Mouse (Mus musculus) 416B (cell line): ENCODE data around the gene Cntn5.

Experiments
- DNase-seq: peaks from one replicate; pipeline ENCODE4 v3.0.0; 2011; ENCODE audit warnings: low read depth

Gene Cntn5

DNA sequence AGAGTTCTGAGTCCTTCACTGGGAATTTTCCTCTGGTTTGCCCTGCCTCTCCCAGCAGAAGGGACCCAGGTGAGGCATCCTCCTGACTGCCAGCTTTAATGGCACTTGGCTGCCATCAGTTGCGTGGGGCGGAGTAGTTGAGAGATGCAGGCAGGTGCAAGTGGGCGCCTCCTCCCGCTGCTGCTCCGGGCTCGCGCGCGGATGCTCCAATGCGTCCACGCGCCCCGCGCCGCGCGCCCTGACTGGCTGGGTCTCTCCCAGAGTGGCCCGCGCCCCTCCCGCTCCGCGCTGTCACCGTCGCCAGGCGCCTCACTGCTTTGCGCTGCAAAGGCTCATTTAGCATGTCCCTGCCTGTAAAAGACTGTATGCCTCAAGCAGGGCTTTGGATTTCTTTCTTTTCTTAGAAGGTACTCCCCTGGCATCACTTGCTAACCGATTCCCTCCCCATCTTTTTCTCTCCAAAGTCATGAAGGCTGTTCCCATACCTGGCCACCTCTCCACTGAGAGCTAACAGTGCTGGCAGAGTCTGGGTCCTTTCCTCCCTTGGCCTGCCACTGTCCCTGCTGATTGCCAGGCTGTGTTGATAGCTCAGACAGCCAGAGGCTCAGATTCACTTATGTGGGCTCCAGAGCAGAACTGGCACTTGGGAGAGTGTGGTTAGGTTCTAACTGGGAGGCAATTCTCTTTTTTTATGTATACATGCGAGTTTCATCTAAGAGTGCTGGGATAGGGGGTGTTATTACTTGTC lies at the start of gene Cntn5:
Gene Cntn5 (minus strand): TSS at position 160 of the 748 bp plus-strand sequence.
- DNase-seq, result no peak

DNA sequence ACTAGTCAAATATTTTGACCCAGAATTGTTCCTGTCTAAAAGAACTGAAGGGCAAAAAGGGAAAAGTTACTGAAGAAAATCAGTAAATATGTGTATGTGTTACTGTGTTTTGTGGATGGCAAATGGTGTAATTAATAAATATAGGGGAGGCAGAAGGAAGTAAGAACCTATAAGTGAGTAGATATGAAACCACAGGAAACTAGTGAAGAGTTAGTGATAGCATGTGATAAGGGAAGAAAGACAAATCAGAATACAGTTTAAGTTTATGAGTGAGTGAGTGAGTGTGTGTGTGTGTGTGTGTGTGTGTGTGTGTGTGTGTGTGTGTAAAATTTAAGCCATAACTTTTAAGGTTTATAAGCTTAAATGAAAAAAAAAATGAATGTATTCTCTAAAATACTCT lies 45.9 kb upstream of the Cntn5 start:
- DNase-seq, result peak; percentile 23

DNA sequence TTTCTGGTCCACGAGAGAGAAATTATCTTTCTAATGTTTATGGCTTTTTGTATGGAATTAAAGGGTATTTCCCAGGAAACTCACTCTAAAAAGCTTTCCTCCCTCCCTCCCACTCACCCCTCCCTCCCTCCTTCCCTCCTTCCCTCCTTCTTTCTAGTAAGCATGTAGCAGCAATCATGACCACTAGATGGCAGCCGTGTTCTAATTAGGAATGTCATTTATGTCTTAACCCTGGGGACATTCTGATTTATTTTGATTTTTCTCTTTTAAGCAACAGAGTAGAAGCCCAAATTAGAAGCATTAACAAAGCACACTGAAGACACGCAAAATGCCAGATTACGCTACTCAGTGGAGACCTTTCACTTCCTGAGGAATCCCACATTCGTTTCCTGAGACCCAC lies 5.0 kb upstream of the Cntn5 start:
- DNase-seq, result peak; percentile 66

DNA sequence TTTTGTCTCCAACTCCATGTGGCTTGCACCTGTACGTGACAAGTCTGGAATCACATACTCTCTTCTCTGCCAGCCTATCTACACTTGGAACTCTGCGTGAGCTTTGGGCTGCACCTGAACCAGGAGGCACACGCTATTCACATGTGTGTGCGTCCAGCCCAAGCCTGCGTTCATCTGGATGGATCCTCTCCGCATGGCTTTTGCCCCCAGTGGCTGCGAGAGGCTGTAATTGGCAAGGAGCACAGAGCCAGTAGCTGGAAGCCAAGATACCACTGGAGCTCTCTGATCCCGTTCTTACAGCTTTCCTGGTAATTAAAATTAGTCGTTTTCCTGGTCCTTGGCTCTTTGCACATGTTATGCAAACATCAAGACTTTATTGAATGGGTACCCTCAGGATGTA lies 1.1 kb upstream of the Cntn5 start:
- no peak for DNase-seq

DNA sequence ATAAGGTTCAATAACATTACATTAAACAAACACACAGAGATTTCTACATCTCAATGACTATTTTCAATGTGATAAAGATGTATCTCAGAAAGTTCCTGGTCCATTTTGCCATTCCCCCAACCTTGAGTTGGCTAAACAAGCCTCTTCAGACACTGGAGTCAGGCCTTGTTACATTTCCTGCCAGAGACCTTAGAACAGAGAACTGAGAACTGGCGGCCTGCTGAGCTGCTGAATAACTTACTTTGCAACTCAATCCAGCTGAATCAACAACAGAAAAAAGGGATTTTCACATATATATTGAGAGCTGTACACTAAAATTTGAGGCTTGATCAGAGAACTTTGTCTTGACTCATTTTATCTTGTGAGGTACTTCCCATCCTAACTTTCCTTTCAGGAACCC lies 24.8 kb downstream of the Cntn5 start:
- no peak for DNase-seq

DNA sequence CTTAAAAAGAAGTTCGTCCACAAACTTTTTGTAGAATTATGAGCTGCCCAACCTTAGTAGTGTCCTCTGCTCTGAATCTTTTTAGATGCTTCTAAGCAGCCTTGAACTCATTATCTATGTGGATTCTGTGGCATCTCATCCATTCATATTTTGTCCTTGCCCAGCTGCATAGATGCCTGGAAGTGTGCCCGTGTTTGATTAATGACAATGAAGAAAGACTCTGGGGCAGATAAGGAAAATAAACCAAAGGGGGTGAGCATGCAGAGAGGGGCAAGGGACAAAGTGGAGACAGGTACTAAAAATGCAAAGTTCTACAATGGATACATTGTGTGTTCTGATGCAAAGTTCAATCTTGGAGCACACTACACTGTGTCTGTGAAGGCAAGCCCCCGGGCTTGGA lies 30.7 kb downstream of the Cntn5 start:
- no peak for DNase-seq

DNA sequence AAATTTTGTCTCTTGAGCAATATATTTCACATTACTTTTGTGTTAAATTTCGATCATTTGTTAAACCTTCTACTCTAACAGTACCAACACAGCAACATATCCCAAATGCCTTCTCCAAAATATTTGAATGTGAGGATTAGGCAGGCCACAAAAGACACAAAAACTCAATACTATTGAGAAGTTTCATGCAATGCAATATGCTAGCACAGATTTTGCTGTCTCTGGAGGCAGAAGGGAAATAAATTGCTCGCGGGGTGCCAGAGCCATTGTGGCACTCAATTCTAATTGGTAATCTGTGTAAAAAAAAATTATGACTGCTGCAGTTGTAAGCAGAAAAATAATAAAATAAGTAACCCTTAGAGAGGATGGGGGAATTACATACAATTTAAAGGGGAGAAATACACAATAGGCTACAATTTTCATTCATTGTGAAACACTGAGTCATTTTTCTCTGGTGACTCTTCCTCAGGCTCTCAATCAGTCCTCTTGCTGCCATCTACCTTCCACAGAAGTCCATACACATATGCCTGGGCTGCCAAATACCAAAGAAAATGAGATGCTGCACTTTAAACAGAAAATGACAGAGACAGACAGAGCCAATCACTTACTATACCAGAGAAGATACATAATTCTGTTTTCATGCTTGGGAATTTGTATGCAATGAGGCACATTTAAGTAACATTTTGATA lies 48.2 kb downstream of the Cntn5 start:
- DNase-seq, result no peak

DNA sequence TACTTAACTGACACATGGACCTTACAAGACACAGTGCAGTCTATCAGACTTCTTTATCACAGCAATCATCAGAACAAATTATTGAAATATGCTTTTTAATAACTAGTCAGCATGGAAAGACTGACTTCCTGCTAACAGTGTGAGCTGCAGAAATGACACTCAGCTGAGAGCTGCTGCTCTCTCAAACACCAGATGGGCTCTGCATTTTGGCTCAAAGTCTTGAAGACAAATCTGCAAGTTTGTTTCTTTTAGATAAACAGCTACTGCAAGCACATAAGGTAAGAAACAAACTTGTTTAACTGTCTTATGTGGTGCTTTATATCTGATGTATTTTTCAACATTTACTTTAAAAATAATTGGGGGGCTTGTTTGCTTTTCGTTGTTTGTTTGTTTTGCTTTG lies 87.9 kb downstream of the Cntn5 start:
- no peak for DNase-seq

DNA sequence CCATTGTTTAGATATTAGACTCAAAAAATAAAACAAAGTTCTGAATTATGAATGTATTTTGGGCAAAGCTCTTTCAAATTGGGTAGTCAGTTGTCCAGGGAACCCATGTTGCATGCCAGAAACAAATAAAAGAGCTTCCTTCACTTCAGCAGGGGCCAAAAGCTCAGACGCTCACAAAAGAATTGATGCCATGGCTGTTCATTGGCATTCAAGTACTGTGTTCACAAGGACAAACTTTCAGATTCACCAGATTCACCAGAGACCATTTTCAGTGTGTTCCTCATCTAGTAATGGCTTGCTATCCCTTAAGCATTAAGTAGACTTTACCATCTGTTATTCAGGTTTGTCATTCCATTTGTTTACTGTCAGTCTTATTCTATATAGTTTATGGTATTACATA lies 107.4 kb downstream of the Cntn5 start:
- DNase-seq, result no peak

DNA sequence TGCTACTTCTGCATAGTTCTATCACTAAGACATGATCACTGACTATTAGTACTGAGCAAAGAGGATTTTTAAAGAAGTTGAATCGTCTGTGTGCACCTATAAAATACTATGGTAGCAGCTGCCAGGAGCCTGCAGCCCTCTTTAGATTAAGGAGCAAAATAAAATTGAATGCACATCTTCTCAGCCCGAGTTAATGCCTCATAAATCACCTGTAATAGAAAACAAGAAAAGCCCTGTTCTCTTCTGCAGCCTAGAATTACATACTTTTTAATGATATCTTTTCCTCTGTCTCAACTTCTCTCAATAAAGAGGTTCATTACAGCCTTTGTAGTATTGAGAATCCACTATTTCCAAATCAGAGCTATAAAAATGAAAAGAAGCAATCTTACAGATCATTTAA lies 109.5 kb downstream of the Cntn5 start:
- no peak for DNase-seq

DNA sequence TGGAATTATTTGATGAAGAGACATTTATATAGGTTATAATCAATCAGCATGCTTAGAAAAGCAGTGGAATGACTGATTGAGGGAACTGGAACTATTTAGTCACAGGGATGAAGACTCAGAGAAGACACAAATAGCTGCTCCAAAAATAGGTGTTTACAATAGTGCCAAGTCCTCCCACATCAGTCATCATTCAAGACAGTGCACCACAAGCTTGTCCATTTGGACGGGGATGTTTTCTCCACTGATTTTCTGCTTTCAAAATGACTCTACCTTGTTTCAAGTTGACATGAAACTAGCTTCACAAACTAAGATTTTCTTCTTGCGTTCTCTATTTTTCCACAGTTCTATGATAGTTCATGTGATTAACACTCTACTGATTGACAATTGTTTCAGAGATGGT lies 172.7 kb downstream of the Cntn5 start:
- no peak for DNase-seq

DNA sequence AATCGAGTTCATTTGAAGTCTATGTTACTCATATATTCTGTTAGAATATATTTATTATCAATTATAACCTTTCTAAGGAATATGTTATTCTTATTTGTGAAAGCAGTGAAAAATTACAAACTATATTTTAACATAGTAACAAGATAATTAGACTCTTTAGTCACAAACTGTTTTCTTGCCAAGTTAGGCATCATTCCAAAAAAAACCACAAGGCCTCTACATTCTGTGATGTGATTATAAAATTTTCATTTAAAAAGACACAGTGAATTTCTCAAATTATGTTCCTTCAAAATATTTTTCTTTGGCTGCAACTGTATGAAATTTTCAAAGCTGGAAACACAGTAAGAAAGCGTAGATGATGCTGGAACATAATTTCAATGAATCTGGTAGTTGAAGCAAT lies 180.4 kb downstream of the Cntn5 start:
- no peak for DNase-seq

DNA sequence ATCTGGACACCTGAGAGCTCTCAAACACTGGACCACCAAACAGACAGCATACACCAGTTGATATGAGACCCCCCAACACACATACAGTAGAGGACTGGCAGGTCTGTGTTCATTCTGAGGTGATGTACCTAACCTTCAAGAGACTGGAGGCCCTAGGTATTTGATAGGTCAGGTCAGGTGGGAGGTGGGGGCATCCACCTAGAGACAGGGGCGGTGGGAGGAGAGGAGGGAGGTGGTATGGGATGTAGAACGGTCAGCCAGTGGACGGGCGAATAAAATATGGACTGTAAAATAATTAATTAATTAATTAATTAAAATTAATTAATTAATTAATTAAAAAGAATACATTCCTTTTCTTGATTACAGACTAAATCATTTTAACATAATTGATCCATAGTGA lies 182.5 kb downstream of the Cntn5 start:
- no peak for DNase-seq

DNA sequence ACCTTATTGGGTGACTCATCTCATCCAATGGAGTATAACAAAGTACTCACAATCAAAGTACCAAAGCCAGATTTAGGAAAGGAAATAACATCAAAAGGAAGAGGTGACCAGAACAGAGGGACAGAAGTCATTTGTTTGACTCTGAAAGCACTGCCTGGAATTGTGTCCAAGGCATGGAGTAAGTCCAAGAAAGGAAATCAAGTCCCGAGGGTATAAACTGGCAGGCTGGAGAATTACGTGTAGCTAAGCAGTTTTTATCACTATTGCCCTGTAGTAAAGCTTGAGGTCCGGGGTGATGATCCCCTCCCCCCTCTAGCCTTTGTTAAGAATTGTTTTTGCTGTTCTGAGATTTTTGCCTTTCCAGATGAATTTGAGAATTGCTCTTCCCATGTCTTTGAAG lies 185.6 kb downstream of the Cntn5 start:
- DNase-seq, result no peak

DNA sequence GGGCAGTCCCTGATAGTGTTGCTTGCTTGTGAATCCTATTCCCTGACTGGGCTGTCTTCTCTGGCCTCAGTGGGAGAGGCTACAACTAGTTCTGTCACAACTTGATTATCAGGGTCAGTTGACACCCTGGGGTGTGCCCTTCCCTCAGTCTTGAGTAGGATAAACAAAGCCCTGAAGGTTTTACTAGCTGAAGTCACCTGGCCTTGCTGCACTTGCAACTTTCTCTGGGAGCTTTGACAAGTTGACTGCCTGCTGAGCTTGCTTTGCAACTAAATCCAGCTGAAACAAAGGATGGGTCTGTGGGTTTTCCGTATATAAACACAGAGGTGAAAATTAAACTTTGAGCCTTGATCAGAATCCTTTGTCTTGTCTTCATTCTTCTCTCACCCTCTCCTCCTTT lies 190.9 kb downstream of the Cntn5 start:
- no peak for DNase-seq

DNA sequence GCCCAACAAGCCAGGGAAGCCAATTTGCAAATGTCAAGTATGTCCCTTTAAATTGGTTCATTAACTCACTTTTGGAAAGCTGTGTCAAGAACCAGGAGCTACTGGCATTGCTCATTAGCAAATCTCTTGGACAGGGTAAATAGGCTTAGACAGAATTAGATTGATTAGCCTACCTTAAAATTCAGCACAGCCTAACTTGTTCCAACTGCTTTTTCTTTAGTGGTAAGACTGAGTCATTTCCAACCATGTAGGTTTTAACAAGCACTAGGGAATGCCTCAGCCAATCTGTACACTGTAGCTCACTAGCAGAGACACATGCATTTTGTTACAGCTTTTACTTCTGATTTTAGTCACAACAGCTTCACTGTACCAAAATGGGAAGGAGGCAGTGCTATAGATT lies 222.9 kb downstream of the Cntn5 start:
- no peak for DNase-seq

DNA sequence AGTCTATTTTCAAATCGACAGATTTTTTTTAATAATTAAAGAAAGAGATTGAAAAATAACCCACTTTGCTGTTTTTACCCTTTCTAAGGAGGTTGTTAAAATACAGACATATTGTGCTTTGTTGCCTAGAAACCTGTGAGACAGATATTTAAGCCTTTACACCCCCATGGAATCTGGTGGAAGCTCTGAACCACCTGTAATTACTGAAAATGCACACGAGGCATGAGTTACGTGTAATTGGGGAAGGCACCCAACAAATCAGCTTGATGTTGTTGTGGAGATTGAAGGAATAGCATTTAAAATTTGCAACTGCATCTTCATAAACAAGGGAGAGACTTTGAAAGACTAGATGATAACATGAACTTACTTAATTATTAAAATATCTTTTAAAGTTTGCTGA lies 223.4 kb downstream of the Cntn5 start:
- DNase-seq, result no peak

DNA sequence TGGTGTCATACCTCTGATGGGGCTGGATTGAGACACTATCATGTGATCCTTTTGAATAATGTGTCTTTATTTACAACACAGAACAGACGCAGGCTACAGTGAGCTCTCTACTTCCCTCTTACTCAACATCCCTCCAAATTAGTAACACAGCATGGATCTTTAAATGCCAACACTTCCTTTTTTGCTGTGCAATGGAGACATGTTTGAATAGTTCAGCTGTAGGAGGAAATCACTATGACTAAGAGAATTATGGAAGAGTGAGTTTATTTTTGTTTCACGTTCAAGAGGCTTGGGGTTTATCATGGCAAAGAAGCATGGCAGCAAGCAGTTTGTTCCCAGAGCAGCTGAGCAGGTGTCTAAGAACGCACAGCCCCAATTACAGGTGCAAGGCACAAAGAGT lies 235.9 kb downstream of the Cntn5 start:
- peak; percentile 4 for DNase-seq

DNA sequence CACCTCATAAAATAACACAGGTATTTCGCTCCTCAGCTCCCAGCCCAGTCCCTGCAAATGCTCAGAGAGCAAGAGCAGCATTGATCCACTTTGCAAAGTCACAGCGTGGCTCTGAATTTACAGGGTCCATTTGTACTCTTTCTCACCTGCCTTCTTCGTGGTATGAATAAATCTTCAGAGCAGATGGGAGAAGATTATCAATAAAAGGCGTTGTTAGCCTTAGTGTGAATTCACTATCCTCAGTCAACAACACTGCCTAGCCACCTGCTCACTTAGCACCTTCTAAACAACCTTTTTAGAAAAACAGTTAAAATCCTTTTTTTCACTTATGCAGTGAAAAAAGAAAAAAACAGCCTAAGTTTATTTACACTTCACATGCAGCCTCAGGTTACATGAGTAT lies 237.1 kb downstream of the Cntn5 start:
- no peak for DNase-seq

DNA sequence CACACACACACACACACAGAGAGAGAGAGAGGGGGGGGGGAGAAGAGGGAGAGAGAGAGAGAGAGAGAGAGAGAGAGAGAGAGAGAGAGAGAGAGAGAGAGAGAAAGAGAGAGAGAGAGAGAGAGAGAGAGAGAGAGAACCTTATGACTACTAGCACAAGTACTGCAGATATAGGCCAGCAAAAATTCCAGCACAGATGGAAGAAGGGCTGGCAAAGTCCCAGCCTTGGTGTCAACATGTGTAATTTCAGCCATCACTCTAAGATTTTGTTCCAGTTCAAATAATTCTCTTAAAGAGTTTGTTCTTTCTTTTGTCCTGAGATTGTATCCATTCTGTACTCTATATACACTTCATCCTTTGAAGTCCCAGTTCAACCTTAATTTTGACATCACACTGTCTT lies 238.8 kb downstream of the Cntn5 start:
- DNase-seq, result no peak

DNA sequence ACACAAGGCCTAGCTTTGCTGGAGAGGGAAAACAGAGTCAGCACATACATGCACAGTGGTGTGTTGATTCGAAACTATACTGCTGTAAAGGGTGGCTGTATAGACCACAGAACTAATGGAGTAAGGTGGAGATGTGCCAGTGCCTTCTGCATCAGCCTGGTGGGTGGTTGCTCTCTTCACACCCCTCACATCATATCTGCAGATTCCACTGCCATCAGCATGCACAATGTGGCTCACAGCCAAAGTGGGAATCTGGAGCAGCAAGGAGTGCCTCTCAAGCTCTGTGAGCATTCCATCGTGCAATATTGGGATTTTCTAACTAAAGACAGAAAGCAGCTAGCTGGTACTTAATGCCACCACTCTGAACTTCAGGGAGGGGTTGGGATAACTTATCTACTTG lies 241.5 kb downstream of the Cntn5 start:
- DNase-seq, result no peak

DNA sequence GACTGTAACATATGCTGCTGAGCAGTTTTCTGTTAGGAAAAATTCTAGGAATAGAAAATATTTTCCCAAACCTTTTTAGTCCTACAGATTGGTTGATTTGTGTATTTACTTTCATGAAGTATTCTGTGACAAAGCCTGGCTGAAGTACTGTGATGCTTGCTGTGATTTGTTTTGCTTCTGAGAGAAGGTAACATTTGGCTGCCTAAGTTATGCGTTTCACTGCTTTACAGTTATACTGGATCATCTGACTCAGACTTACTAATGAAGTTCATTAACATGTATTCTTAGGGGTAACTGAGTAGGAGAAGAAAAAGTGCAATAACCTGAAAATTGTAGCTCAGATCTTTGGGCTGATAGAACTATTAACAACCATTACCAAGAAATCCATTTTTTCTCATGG lies 245.1 kb downstream of the Cntn5 start:
- DNase-seq, result no peak

DNA sequence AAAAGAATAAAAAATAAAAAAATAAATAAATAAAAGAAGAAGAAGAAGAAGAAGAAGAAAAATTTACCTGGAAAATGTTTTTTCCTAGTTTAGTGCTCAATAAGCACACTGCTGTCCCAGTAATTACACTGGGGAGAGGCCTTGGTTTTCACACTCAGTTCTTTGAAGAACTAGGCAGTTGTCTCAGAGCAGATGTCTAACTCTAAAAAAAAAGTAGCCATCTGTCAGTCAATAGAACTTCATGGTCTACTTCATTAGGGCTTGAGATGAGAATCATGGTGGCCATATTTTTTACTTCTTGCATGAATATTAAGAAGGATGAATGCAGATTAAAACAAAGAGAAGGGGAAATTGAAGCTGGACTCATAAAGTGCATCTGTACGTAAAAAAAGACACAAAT lies 246.5 kb downstream of the Cntn5 start:
- DNase-seq, result no peak

DNA sequence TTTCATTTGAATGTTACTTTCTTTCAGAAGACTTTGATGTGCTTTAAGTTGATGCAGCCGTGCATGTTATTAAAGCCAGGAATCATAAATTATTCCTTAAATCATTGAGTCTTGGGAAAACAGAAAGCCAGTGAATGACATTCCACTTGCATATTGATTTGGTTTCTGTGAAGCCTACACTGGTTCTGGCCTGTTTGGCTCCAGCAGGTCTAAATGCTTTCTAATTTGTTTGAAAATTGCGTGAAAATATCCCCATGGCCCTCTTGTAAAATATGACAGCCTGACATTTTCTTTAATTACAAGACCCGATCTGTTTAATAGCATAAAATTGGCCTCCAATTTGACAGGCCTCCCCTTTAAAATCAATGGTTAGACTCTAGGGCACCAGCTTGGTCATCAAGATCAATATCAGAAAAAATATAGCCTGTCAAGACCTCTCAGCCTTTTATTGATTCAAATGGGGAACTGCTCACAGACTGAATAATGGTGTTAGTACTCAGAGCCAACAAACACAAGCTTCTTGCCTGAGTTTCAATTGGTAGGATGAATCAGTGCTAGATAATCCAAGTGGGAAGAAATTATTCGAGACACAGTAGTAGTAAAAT lies 247.3 kb downstream of the Cntn5 start:
- no peak for DNase-seq
